Mouse (Mus musculus) induced T-regulatory cell, adult 2 months (primary cell): ENCODE results near the gene Dennd1b.

Experiments used
- DNase-seq: peaks from one replicate; pipeline ENCODE4 v3.0.0-alpha.2; 2012; ENCODE audit warnings: low read depth

Dennd1b gene

DNA sequence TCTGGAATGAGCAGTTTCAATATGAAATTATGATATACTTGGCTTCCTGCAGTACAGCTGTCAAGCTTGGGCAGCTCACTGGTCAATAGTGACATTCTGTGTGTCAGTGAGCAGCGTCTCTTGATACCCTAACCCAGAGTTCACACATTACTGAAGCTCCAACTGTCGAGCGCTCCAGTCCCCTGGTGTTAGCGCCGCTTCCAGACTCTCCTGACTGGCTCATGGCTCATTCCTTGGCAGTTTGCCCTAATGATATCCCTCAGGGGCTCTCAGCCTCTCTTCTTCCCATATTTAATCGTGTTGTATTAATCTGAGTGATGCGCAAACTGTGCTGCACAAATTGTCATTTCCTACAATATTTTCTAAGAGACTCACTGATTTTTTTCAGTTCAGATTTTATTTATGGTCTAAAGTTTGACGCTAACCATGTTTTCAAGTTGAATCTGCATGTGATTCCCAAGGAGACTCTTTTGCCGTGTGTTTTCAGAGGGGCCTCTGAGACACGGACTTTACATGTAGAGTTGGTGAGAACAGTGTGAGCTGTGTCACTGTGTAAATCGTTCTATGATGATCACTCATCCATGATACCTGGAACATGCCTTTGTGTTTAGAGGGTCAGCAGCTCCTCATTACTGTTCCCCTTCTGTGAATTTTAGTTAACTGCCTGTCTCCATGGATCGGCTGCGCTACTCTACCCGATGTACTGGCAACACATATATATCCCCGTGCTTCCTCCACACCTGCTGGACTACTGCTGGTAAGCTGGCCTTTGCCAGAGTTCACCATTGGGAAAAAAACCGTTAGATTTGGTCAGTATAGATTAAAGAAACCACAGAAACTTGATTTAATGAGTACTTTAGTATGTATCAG lies 117.5 kb downstream of the Dennd1b start:
- no peak for DNase-seq

- DNase-seq, result peak; percentile 37
Observed at GRCm38 (mm10) chr1:139083382-139083781, 120.1 kb downstream of the Dennd1b start.

GRCm38 (mm10) chr1:139087564-139087963 lies 124.3 kb downstream of the Dennd1b start:
- DNase-seq, result no peak

DNA sequence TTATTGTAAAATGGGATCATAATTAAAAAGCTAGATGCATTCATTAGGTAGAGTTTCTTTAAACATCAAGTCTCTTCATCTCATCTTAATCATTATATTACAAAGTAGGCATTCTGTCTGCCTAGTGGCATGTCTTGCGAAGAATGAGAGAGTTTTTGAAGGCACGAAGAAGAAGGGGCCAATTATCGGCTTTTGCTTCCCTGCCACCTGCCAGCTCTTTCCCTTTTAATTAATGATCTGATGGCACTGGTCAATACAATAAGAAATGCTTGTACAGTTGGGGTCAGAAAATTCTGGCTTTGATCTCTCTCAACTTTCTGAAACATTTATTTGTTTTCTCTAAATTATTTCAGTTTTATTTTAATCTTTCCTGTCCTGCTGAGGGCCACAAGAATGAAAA lies 127.5 kb downstream of the Dennd1b start:
- DNase-seq, result no peak

GRCm38 (mm10) chr1:139091701-139092100 lies 128.5 kb downstream of the Dennd1b start:
- no peak for DNase-seq

GRCm38 (mm10) chr1:139092144-139092543 lies 128.9 kb downstream of the Dennd1b start:
- no peak for DNase-seq

DNA sequence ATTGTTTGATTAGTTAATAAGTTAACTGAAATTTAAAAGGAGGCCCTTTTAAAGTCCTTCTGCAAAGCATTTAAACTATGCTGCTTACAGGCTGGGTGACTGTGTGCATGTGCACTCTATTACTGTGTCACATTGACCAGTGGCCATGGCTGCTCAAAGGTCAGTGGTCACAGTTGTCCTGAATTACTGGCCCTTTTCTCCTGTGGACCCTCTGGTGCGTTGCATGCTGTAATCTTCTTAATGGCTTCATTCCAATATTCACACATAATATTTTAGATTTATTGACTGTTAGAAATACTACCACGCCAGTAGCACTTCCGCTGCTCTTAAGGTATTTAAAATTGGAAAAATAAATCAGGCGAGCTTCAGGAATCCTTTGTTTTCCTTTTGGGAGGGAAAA lies 129.5 kb downstream of the Dennd1b start:
- no peak for DNase-seq

- DNase-seq, result no peak
Observed at GRCm38 (mm10) chr1:139096369-139096768, 133.1 kb downstream of the Dennd1b start.

GRCm38 (mm10) chr1:139098088-139098487 lies 134.9 kb downstream of the Dennd1b start:
- no peak for DNase-seq

GRCm38 (mm10) chr1:139101725-139102124 lies 138.5 kb downstream of the Dennd1b start:
- no peak for DNase-seq

DNA sequence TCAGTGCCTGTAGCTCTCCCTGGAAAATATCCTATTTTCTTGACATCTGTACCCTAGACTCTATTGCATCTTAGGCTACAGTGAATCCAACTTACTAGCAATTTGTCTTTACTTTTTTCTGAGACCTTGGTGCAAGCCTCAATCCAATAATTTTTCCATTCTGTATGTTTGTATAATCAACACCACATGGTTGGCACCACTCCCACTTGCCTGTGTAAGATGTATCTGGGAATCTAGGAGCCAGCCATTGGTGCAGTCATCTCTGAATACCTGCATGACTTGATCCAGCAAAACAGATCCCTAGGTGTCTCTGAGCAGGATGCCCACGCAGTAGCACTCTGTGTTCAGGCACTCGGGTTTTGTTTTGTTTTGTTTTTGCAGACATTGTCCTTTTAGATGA lies 145.0 kb downstream of the Dennd1b start:
- no peak for DNase-seq

- DNase-seq, result no peak
Observed at GRCm38 (mm10) chr1:139122626-139123025, 159.4 kb downstream of the Dennd1b start.

DNA sequence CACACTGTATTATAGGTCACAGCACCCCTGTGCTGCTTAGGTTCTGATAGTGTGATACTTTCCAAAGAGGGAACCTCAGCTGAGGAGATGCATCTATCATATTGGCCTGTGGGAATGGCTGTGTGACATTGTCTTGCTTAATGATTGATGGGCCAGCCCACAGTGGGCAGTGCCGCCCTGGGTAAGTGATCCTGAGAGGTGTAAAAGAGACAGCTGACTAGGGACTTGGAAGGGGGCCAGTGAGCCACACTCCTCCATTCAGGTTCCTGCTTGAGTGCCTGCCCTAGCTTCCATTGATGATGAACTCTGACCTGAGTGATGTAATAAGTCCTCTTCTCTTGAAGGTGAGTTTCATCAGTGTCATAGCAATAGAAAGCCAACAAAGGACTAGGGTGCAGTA lies 176.4 kb downstream of the Dennd1b start:
- no peak for DNase-seq

DNA sequence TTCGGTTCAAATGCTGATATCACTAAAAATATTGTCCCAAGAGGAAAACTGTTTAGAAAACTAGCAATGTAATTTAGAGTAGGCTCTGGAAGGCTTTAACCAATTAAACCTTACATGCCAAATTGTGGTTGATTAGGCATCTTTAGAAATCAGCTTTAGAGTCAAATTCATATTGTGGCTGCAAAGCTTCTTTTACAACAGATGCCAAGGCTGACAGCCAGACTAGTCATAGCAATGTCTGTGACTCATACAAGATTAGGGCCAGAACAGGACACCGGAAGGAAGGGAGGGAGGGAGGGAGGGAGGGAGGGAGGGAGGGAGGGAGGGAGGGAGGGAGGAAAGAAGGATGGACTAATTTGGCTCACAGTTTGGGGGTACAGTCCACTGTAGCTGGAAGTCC lies 182.3 kb downstream of the Dennd1b start:
- DNase-seq, result no peak

- DNase-seq, result no peak
Observed at GRCm38 (mm10) chr1:139146306-139146705, 183.1 kb downstream of the Dennd1b start.

- no peak for DNase-seq
Observed at GRCm38 (mm10) chr1:139153006-139153405, 189.8 kb downstream of the Dennd1b start.

- DNase-seq, result no peak
Observed at GRCm38 (mm10) chr1:139153493-139153892, 190.3 kb downstream of the Dennd1b start.

- peak; percentile 69 for DNase-seq
Observed at GRCm38 (mm10) chr1:139156397-139156796, 193.2 kb downstream of the Dennd1b start.

- peak; percentile 33 for DNase-seq
Observed at GRCm38 (mm10) chr1:139161619-139162018, 198.4 kb downstream of the Dennd1b start.

GRCm38 (mm10) chr1:139162814-139163213 lies 199.6 kb downstream of the Dennd1b start:
- DNase-seq, result peak; percentile 69

- no peak for DNase-seq
Observed at GRCm38 (mm10) chr1:139174058-139174832, 211.0 kb downstream of the Dennd1b start.

DNA sequence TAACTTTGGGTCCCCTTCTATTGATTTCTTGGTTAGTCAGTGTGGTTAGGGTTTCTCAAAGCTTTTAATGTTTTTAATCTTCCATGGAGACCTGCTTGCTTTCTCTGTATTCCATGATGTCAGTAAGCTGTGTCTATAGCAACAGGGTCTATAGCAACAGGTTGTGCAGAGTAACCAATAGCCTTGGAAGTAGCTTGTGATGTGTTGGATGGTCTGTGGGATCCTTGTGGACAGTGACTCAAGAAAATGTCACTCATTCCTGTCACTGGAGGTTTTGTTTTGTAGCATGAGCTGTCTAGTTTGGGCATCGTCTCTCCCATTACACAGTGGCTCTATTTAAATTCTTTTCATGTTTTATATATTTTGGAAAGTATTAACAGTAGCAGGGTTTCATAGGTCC lies 216.5 kb downstream of the Dennd1b start:
- DNase-seq, result peak; percentile 37

GRCm38 (mm10) chr1:139180481-139181149 lies 217.4 kb downstream of the Dennd1b start:
- peak; percentile 67 for DNase-seq
